Mouse (Mus musculus): ENCODE results near the gene Samm50. TPM values are rescaled to one million over a fixed set of nuclear protein-coding genes. Genes with fewer than 3 reads are reported as not detected.
A peak's percentile ranks its signal among the peaks of the same experiment; 100 is the strongest.

Samm50 gene
- polyA plus RNA-seq, 1 experiment from 2014 or later: 137 TPM

DNA sequence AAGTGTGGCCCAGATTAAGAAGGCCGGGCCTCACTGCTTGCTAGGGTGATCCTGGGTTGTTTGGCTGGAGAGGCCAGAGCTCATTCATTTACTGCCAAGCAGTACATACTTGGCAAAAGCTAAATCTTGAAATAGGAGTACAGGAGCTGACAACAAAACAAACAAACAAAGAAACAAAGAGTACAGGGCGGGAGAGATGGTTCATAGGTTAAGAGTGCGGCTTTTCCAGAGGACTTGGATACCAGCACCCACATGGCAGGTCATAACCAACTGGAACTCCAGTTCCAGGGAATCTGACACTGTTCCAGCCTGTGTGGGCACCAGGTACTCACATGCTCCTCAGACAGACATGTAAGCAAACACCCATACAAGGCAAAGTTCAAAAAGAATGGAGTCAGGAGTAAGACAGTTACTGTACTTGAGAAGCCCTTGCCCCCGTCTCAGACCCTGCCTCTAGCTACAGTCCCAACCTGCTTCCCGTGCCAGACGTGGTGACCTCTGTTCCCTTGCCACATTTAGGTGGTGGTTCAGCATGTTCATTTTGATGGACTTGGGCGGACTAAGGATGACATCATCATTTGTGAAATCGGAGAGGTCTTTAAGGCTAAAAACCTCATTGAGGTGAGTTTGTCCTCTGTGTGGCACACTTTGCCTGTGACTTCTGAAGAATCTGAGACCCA lies 4.6 kb downstream of the Samm50 start:
- Histone ChIP-seq H3K27me3 (replicated peaks; ENCODE audit: control insufficient read depth, insufficient read depth, low read length) (no peaks in the 10 kb centered on the region), H3K4me3 (ENCODE audit: low read depth, low read length) (no peak overlapping the region), H3K4me2 (no peak overlapping the region), H3K4me1 (replicated peaks; ENCODE audit: control insufficient read depth, insufficient read depth, low read length) (peaks cover 10% of the 10 kb centered on the region), H3K9me3 (ENCODE audit: control insufficient read depth, low read length) (no peaks in the 10 kb centered on the region), H3K9ac (ENCODE audit: low read depth, low read length) (no peak overlapping the region), H3K27ac (ENCODE audit: low read depth, low read length) (no peak overlapping the region), H3K36me3 (ENCODE audit: control insufficient read depth, insufficient read depth, low read length) (peaks cover 51% of the 10 kb centered on the region)
- WGBS: 89% methylated on average over 8 of the region's 8 CpGs
- no peak for DNase-seq (ENCODE audit: low spot score)
- ATAC-seq (replicated peaks; ENCODE audit: low FRiP score): no peak

DNA sequence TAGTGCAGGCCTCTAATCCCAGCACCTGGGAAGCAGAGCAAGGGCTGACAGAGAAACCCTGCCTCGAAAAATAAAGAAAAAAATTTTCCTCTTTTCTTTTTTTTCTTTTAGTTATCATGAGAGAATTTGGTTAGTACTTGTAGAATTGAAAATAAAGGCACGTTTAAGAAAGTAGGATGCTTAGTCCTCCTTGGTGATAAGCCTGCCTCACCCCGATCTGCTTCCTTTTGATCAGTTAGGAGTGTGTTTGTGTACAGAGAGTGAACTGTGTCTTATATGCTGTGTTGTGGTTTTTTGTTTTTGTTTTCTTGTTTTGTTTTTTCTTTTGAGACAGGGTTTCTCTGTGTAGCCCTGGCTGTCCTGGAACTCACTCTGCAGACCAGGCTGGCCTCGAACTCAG lies 15.3 kb downstream of the Samm50 start:
- ATAC-seq (replicated peaks; ENCODE audit: low FRiP score): no peak
- 80% methylated on average over 4 of the region's 4 CpGs for WGBS
- Histone ChIP-seq H3K36me3 (ENCODE audit: control insufficient read depth, insufficient read depth, low read length) (peaks cover 66% of the 10 kb centered on the region), H3K4me1 (replicated peaks; ENCODE audit: control insufficient read depth, insufficient read depth, low read length) (peaks cover 30% of the 10 kb centered on the region), H3K4me2 (no peak overlapping the region), H3K27me3 (replicated peaks; ENCODE audit: control insufficient read depth, insufficient read depth, low read length) (no peaks in the 10 kb centered on the region), H3K9ac (ENCODE audit: low read depth, low read length) (no peak overlapping the region), H3K4me3 (ENCODE audit: low read depth, low read length) (no peak overlapping the region), H3K27ac (ENCODE audit: low read depth, low read length) (no peak overlapping the region), H3K9me3 (ENCODE audit: control insufficient read depth, low read length) (no peaks in the 10 kb centered on the region)
- no peak for DNase-seq (ENCODE audit: low spot score)

DNA sequence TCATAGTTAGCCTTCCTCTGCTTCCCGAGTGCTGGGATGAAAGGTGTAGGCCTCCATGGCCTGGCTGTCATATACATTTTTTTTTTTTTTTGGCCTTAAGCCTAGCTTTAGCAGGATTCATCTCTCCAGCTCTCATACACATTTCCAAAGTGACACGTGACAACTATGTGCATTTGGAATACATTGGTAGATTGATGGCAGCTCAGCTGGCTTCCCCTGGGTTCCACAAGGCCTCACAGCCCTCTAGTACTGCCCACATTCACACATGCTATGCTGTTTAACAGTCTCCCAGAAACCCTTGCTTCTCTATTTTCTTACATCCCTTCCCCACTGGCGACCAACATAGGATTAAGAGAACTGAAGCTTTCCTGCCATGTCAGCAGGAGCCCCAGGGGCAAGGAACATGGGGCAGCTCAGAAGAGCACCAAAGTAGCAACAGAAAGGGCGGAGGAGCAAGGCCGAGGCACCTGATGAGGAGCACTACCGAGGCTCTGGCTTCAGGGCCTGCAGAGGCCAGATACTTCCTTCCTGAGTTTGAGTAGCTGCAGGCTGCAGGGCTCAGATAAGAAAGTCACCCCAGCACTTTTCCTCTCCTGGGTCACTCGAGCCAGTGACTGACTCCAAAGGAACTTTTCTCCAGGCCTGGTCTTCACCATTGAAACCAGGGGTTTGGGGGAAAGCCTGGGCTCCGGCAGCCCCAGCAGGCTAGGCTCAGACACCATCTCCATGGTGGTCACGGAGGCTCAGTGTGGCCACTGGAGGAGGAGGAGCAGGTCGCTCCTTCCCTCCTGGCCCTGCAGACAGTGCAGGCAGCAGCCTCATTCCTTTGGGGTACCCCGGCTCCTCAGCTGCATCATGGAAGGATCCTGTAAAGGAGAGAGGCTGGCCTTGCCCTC lies 17.7 kb downstream of the Samm50 start:
- peak; percentile 67 for DNase-seq (ENCODE audit: low spot score)
- H3K27me3 ChIP-seq (replicated peaks; ENCODE audit: control insufficient read depth, insufficient read depth, low read length): no peaks in the 10 kb centered on the region
- peak; percentile 92 for ATAC-seq (replicated peaks; ENCODE audit: low FRiP score)
- peak overlapping the region; percentile 65 for H3K9ac ChIP-seq (ENCODE audit: low read depth, low read length)
- peaks cover 50% of the 10 kb centered on the region for H3K36me3 ChIP-seq (ENCODE audit: control insufficient read depth, insufficient read depth, low read length)
- WGBS: 49% methylated on average over 11 of the region's 11 CpGs
- H3K4me1 ChIP-seq (replicated peaks; ENCODE audit: control insufficient read depth, insufficient read depth, low read length): peaks cover 32% of the 10 kb centered on the region
- peak overlapping the region; percentile 2; the same call in 1 of the 2 replicates for H3K4me3 ChIP-seq (ENCODE audit: low read depth, low read length)
- H3K27ac ChIP-seq (ENCODE audit: low read depth, low read length): peak overlapping the region; percentile 87
- no peaks in the 10 kb centered on the region for H3K9me3 ChIP-seq (ENCODE audit: control insufficient read depth, low read length)
- H3K4me2 ChIP-seq: peak overlapping the region; percentile 59

GRCm38 (mm10) chr15:84210461-84210860 lies 18.4 kb downstream of the Samm50 start:
- ATAC-seq (replicated peaks; ENCODE audit: low FRiP score) (no peak), DNase-seq (ENCODE audit: low spot score) (no peak)
- no peaks in the 10 kb centered on the region for H3K9me3 ChIP-seq (ENCODE audit: control insufficient read depth, low read length)
- H3K4me3 ChIP-seq (ENCODE audit: low read depth, low read length): peak overlapping the region; percentile 2; the same call in 1 of the 2 replicates
- 79% methylated on average over 13 of the region's 13 CpGs for WGBS
- no peaks in the 10 kb centered on the region for H3K27me3 ChIP-seq (replicated peaks; ENCODE audit: control insufficient read depth, insufficient read depth, low read length)
- peaks cover 47% of the 10 kb centered on the region for H3K36me3 ChIP-seq (ENCODE audit: control insufficient read depth, insufficient read depth, low read length)
- H3K4me1 ChIP-seq (replicated peaks; ENCODE audit: control insufficient read depth, insufficient read depth, low read length): peaks cover 32% of the 10 kb centered on the region
- H3K9ac ChIP-seq (ENCODE audit: low read depth, low read length): peak overlapping the region; percentile 65
- peak overlapping the region; percentile 59 for H3K4me2 ChIP-seq
- H3K27ac ChIP-seq (ENCODE audit: low read depth, low read length): peak overlapping the region; percentile 87

DNA sequence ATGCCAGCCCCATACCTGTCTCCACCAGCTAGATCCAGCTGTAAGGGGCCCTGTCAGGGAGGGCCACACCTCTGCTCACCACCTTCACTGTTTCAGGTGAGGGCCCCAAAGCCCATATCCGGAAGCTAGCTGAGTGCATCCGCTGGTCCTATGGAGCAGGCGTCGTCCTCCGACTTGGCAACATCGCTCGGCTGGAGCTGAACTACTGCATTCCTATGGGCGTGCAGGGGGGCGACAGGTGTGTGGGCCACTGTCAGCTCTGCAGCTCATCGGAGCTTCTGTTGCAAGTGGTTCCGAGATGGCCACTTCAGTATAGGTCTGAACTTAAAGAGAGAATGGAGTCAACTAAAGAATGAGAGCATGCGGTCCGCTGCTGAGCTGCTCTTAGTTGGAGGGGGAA lies 18.9 kb downstream of the Samm50 start:
- H3K36me3 ChIP-seq (ENCODE audit: control insufficient read depth, insufficient read depth, low read length): peaks cover 42% of the 10 kb centered on the region
- WGBS: 92% methylated on average over 13 of the region's 13 CpGs
- peak overlapping the region; percentile 28; the same call in 1 of the 2 replicates for H3K9ac ChIP-seq (ENCODE audit: low read depth, low read length)
- H3K4me2 ChIP-seq: peak overlapping the region; percentile 59
- peaks cover 32% of the 10 kb centered on the region for H3K4me1 ChIP-seq (replicated peaks; ENCODE audit: control insufficient read depth, insufficient read depth, low read length)
- peak overlapping the region; percentile 87; the same call in 1 of the 2 replicates for H3K27ac ChIP-seq (ENCODE audit: low read depth, low read length)
- H3K4me3 ChIP-seq (ENCODE audit: low read depth, low read length): no peak overlapping the region
- no peaks in the 10 kb centered on the region for H3K27me3 ChIP-seq (replicated peaks; ENCODE audit: control insufficient read depth, insufficient read depth, low read length)
- DNase-seq (ENCODE audit: low spot score) (no peak), ATAC-seq (replicated peaks; ENCODE audit: low FRiP score) (no peak)
- H3K9me3 ChIP-seq (ENCODE audit: control insufficient read depth, low read length): no peaks in the 10 kb centered on the region

- Histone ChIP-seq H3K4me2 (no peak overlapping the region), H3K9ac (ENCODE audit: low read depth, low read length) (peak overlapping the region; percentile 16; the same call in 1 of the 2 replicates), H3K4me1 (replicated peaks; ENCODE audit: control insufficient read depth, insufficient read depth, low read length) (peaks cover 36% of the 10 kb centered on the region), H3K9me3 (ENCODE audit: control insufficient read depth, low read length) (no peaks in the 10 kb centered on the region), H3K4me3 (ENCODE audit: low read depth, low read length) (no peak overlapping the region), H3K36me3 (ENCODE audit: control insufficient read depth, insufficient read depth, low read length) (peaks cover 36% of the 10 kb centered on the region), H3K27ac (ENCODE audit: low read depth, low read length) (peak overlapping the region; percentile 87; the same call in 1 of the 2 replicates), H3K27me3 (replicated peaks; ENCODE audit: control insufficient read depth, insufficient read depth, low read length) (no peaks in the 10 kb centered on the region)
- DNase-seq (ENCODE audit: low spot score): no peak
- no peak for ATAC-seq (replicated peaks; ENCODE audit: low FRiP score)
- WGBS: 77% methylated on average over 4 of the region's 4 CpGs
Measured at GRCm38 (mm10) chr15:84211564-84211963, 19.5 kb downstream of the Samm50 start.

- Histone ChIP-seq H3K9me3 (ENCODE audit: control insufficient read depth, low read length) (no peaks in the 10 kb centered on the region), H3K4me1 (replicated peaks; ENCODE audit: control insufficient read depth, insufficient read depth, low read length) (peaks cover 41% of the 10 kb centered on the region), H3K9ac (ENCODE audit: low read depth, low read length) (0 out of 2 replicates have a peak overlapping the region, but pooled peaks have one; percentile 16), H3K27me3 (replicated peaks; ENCODE audit: control insufficient read depth, insufficient read depth, low read length) (no peaks in the 10 kb centered on the region), H3K4me3 (ENCODE audit: low read depth, low read length) (no peak overlapping the region), H3K36me3 (ENCODE audit: control insufficient read depth, insufficient read depth, low read length) (peaks cover 32% of the 10 kb centered on the region), H3K27ac (ENCODE audit: low read depth, low read length) (peak overlapping the region; percentile 21; the same call in 1 of the 2 replicates), H3K4me2 (no peak overlapping the region)
- peak; percentile 82 for DNase-seq (ENCODE audit: low spot score)
- 0 out of 2 replicates have a peak, but pooled peaks have one; percentile 18 for ATAC-seq (replicated peaks; ENCODE audit: low FRiP score)
- WGBS: 43% methylated on average over 6 of the region's 6 CpGs
Measured at GRCm38 (mm10) chr15:84212031-84212755, 20.2 kb downstream of the Samm50 start.

DNA sequence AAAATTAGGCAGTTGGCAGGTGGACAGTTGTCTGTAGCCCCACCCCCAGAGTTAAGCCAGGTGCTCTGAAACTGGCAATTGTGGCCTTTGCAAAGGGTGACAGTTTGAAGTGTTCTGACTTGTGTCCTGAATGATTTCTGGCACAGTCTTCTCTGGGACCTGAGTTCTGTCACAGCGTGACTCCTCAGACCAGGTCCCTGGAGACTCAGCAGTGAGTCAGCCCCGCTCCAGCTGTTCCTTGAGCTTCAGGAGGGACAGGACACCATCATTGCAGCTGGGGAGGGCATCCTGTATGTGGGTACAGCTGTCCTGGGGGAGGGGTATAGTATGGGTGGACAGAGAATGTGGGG lies 20.7 kb downstream of the Samm50 start:
- H3K27me3 ChIP-seq (replicated peaks; ENCODE audit: control insufficient read depth, insufficient read depth, low read length): no peaks in the 10 kb centered on the region
- WGBS: 91% methylated on average over 2 of the region's 2 CpGs
- no peak overlapping the region for H3K9ac ChIP-seq (ENCODE audit: low read depth, low read length)
- ATAC-seq (replicated peaks; ENCODE audit: low FRiP score): no peak
- H3K27ac ChIP-seq (ENCODE audit: low read depth, low read length): no peak overlapping the region
- H3K9me3 ChIP-seq (ENCODE audit: control insufficient read depth, low read length): no peaks in the 10 kb centered on the region
- no peak overlapping the region for H3K4me3 ChIP-seq (ENCODE audit: low read depth, low read length)
- H3K4me1 ChIP-seq (replicated peaks; ENCODE audit: control insufficient read depth, insufficient read depth, low read length): peaks cover 41% of the 10 kb centered on the region
- H3K36me3 ChIP-seq (ENCODE audit: control insufficient read depth, insufficient read depth, low read length): peaks cover 27% of the 10 kb centered on the region
- H3K4me2 ChIP-seq: no peak overlapping the region
- no peak for DNase-seq (ENCODE audit: low spot score)

Measured in liver, embryonic 11.5 days (tissue).